Mouse (Mus musculus): ENCODE results near the gene Fhad1.

- no peak for TF ChIP-seq CTCF (IDR thresholded peaks at IDR 0.05; ENCODE audit: low read depth)
- no peak for TF ChIP-seq EP300 (IDR thresholded peaks at IDR 0.05; ENCODE audit: low read depth)
These were observed 8.3 kb upstream of the Fhad1 start for GRCm38 (mm10) chr4:142023166-142023565.

Measured in liver, embryonic 14.5 days (tissue).